Mouse (Mus musculus) c-Kit-negative CD71-positive TER-119-positive erythroid progenitor cells, embryonic 14.5 days (primary cell): ENCODE results near the gene Ust.

Source experiments
- DNase-seq: peaks from one replicate; pipeline ENCODE4 v3.0.0-alpha.2; 2013; ENCODE audit warnings: low read depth, low spot score

The Ust gene

DNA sequence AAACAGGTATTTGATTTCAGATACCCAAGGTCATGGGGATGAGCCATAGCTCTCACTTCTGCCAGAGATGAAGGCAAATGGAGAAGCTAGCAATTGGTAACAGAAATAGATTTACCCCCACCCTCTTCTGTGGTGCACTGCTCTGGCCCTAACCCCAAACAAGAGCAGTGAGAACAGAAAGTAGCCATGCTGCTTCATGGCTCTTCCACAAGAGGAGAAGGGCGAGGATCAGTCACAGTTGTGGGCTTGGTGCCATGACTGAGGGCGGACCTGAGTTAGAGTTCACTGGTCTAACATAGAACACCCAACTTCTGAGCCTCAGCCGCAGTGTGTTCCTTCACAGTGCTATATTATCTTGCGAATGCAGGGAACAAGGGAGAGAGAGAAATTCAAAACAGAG is 13.8 kb downstream of the Ust start:
- no peak for DNase-seq

DNA sequence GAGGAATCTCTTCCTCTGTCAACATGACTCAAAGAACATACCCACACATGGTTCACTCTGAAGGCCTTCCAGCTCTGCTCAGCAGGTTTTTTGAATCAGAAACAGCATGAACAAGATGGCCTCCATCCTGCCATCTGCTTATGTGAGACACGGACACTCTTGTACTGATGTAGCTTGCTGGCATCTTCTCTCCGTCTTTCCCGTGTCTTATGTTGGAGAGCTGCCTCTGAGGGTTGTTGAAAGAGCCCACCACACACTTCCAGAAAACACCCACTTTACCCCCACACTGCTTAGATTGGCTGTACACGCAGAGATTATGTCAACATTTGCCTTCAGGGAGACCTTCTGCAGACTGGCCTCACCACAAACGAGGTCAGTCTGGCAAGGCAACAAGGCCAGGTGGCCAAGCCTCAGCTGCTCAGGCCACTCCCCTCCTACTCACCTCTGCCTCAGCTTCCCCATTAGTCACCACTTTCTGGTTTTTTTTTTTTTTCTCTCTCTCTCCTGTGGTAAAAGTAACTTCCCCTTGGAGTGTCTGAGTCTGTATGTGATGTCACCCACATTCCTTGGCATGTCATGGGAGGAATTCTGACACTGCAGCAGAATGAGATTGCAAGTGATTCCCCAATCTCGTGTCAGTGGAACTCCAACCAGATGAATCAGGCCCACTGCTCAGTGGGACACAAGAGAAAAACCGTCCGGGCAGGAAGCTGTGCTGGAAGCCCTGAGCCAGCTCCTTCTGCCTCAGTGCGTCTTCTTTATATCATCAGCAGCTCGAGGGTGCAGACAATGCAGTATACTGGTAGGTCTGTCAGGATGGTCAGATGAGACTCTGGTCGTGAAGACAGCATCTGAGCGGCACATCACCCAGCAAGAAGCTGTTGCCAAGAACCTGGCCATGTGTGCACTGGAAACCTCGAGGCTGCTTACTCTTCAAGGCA is 19.4 kb downstream of the Ust start:
- no peak for DNase-seq

GRCm38 (mm10) chr10:8495543-8496141 is 23.0 kb downstream of the Ust start:
- no peak for DNase-seq

DNA sequence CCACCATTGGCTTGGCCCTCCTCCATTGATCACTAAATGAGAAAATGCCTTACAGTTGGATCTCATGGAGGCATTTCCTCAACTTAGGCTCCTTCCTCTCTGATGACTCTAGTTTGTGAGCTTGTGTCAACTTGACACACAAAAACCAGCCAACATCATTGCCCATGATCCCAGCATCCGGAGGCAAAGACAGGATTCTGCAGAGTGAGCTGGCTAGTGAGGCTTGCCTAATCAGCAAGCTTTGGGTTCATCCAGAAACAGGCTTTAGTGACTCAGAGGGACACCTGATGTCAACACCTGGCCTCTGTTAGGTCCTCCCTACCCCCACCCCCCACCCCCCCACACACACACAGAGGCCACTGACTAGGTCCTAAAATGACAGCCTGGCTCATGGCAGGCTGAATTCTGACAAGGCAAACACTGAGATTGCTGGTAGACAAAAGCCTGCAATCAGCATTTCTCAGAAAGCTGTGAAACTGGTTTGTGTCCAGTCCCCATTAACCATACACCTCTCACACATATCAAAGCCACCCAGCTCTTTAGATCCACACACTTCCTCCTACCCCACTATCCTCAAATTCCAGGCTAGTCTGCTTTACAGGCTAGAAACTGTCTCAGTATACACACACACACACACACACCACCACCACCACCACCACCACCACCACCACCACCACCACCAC is 26.6 kb downstream of the Ust start:
- DNase-seq: no peak

GRCm38 (mm10) chr10:8487388-8487787 is 31.2 kb downstream of the Ust start:
- no peak for DNase-seq

DNA sequence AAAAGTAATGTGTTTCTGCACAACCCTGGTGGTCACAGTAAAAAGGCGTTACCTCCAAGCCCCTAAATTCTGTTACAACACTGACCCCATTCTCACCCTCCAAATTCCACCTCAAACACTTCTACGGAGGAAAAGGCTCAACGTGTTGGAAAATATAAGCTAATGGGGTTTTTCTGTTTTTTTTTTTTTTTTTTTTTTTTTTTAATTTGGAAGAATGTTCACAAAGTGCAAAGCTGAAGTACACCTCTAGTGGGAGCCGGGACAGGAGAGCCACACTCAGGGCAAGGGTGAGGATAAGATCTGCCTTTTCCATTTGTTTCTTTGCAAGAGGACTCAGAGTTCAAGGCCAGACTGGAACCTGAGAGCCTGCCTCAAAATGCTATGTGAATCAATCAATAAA is 34.1 kb downstream of the Ust start:
- DNase-seq: no peak

- DNase-seq: no peak
These were observed 35.8 kb downstream of the Ust start for GRCm38 (mm10) chr10:8482779-8483178.

- no peak for DNase-seq
These were observed 38.8 kb downstream of the Ust start for GRCm38 (mm10) chr10:8479779-8480178.

DNA sequence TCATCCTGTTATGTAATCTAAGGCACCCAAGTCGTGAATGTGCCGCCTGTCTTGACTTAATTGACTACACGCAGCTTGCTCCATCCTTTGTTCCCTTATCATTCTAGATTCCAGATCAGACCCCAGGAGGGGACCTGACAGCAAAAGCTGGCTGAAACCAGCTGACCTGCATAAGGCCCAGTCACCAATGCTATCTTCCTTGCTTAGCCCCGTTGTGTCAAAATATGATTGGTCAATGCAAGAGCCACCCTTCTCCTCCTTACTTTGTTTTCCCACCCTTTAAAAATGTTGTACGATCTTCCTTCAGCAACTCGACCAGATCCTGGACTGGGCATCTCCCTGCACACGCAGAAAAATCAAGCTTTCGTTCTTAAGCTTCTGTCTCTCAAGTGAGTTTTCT is 40.7 kb downstream of the Ust start:
- no peak for DNase-seq

DNA sequence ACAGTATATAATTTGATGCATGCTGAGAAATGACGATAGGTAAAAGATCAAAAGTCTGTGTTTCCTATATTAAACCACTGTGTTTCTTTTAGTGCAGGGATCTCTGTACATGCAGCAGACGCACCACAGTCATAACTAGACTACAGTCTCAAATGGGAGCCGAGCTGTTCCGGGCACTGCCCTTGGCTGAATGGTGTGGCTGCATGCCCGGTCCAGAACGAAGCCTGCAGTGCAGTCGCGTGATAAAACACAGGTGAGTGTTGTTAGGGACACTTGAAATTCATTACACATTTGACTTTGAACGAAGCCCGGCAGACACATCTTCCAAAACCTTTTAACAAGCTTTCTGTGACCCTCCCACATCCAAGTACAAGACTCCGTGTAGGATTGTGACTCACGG is 46.6 kb downstream of the Ust start:
- DNase-seq: no peak

DNA sequence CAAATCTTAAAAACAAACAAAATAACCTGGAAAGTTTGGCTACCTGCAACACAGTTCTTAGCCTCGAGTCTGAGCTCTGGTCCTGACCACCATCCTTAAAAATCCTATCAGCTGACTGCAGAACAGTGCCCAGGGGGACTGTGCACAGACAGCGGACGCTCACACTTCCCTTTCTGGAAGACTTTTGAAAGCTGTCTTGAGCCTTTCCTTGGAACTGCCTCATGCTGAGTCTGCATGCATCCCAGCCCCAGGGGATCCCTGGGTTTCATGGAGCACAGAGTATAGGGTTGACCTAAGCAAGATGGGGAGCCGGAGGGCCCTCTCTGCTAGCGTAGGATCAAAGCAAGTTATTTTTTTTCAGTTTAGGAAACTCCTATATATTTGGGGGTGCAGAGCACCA is 47.6 kb downstream of the Ust start:
- no peak for DNase-seq

DNA sequence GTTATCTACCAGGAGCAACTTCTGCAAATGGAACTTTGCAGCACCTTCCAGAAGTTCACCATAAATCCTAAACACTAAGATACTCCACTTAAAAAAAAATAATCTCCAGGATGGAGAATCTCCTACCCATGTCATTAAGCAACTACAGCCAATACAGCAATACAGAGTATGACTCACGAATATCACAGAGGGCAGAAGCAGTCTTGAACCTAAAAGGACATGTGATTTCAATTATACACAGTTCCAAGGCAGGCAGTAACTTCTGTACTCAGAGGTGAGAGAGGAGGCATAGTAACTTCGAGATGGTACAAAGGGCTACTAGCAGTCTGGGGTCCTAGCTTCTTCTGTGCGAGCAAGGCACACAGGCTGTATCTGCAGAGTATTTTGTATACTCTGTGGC is 49.1 kb downstream of the Ust start:
- DNase-seq: no peak

GRCm38 (mm10) chr10:8468651-8469386 is 49.8 kb downstream of the Ust start:
- no peak for DNase-seq

DNA sequence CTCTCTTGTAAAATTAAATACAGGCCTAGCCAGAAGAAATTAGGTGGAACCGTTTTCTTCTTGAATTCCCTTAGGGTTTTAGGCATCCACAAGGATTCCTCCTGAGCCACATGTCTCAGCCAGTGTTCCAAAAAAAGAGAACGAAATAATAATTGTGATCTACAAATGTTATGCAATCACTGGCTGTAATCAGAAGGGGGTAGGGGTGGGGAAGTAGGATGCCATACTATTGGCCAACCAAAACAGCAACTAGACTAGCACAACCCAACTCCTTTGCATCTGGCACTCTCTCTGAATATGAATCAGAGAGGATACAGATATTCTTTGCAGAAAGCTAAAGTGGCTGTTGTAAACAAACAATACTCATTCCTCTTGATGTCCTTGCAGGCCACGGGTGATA is 52.7 kb downstream of the Ust start:
- DNase-seq: no peak

- DNase-seq: no peak
These were observed 53.4 kb downstream of the Ust start for GRCm38 (mm10) chr10:8465216-8465615.

- DNase-seq: no peak
These were observed 57.3 kb downstream of the Ust start for GRCm38 (mm10) chr10:8461372-8461771.

- DNase-seq: no peak
These were observed 63.9 kb downstream of the Ust start for GRCm38 (mm10) chr10:8454711-8455110.

DNA sequence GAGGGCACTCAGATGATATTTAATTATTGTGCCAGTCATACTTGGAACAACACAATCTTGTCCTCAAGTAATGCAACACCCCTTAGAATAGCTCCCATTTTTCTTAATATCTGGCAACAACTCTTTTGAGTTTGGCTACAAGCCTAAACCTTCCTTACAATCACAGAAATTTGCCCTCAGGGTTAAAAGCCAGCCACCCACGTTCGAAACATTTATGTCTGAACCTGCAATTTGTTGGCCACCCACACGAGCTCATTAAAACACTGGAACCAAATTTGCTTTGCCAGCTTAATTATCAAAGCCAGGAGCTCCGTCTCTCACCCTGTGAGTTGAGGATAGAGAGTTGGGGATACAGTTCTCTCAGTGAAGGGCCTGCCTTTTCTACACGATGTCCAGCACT is 70.9 kb downstream of the Ust start:
- no peak for DNase-seq

DNA sequence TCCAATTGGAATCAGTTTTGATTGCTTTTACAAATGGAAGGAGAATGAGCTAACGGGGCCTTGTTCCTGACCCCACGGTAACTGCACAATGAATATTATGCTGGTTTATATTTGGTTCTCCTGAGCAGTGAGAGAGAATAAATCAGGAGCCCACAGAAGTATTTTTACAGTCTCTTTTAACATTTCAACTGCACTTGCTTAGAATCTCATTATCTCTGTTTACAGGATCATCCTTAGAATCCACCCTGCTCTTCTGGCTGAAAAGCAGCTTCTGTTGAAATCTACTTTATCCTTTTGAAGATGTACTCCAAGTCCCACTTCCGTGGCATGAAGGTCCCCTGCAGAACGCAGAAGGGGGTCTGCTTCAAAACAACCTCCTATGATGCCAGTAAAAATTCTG is 71.7 kb downstream of the Ust start:
- no peak for DNase-seq

DNA sequence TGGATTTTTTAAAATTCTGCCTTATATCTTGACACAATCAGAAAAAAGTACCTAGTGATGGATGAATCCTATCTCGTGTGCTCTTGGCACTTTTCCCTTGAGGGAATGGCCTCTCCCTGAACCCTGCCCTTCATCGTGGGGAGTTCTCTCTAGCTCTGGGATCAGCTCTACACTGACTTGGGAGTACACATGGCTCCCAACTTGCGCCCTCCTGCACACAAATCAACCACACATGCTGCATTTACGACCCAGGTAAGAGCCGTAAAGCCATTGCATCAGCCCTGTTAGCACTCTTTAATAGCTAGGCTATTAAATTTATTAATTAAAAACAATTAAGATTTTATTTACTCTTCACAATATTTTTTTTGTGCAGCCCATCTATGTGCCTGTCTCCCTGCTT is 74.6 kb downstream of the Ust start:
- DNase-seq: no peak

DNA sequence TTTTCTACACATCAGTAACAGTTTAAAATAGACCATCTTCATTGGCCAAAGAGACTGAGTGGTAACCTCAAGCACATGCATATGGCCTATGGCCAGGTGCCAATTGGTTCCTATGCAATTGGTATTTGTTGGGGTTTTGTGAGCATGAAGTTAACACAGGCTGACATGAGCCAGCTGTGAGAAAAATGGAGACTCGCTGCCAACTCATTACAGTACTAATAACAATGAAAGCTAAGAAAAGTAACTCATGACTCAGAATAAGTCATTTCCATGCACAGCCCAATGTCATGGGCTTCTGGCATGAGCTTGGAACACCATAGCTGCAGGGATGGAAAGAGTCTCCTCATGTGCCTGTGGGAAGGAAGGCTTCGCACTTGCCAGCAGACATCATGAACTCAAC is 86.8 kb downstream of the Ust start:
- no peak for DNase-seq
